Mouse (Mus musculus): Measurements from ENCODE around the gene Zfpm1.

DNA sequence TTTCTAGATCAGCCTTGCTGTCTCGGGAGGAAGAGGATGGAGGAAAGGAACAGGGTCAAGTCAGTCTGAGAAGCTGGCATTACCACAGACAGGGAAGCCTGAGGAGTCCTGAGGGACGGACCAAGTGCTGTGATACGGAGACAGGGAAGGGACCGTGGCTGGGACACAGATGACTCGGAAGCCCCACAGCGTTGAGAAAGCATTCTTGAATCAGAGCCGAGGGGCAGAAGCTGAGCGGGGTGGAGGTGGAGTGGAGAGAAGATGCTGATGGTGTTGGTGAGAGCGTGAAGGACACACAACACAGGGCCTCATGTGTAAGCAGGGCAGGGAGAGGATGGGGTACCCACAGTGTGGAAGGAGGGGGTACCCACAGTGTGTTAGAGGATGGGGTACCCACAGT lies 13.4 kb downstream of the Zfpm1 start:
- TF ChIP-seq CTCF (IDR thresholded peaks at IDR 0.05; ENCODE audit: low read depth) (no peak), EP300 (optimal IDR thresholded peaks at IDR 0.05) (no peak)
